Mouse (Mus musculus) lung, adult 18-20 months (tissue): ENCODE results near the gene 4930519G04Rik.
A peak's percentile ranks its signal among the peaks of the same experiment; 100 is the strongest.
"Not testable (repeated sequence)": the region's sequence is repeated elsewhere in the genome, so short reads cannot be mapped to it uniquely, and the experiment has no call there.

Experiments
- DNase-seq, 2 experiments: peaks; one replicate each; pipeline ENCODE4 v3.0.0; 2022; ENCODE audit warnings: mixed read lengths in 2 of 2

Gene 4930519G04Rik

DNA sequence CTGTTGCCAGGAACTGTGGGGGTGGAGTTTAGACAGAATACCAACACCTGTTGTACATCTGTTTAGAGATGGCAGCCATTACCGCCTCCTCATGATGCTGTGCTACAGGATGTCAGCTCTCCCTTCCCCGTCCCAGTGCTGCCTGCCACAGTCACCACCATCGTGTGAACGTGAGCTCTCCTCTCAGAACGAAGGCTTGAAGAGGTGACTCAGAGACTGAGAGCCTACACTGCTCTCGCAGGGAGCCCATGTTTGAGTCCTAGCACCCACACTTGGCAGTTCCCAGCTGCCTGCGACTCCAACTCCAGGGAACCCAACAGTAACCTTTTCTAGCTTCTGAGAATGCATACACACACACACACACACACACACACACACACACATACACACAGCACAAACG, 61.4 kb downstream of the 4930519G04Rik start:
- DNase-seq, result no peak

- DNase-seq, result no peak
These were observed 62.4 kb downstream of the 4930519G04Rik start for GRCm38 (mm10) chr5:114915854-114916253.

- DNase-seq, result peak in 1 of 2 experiments; percentile 8
These were observed 63.3 kb downstream of the 4930519G04Rik start for GRCm38 (mm10) chr5:114916777-114917176.

DNA sequence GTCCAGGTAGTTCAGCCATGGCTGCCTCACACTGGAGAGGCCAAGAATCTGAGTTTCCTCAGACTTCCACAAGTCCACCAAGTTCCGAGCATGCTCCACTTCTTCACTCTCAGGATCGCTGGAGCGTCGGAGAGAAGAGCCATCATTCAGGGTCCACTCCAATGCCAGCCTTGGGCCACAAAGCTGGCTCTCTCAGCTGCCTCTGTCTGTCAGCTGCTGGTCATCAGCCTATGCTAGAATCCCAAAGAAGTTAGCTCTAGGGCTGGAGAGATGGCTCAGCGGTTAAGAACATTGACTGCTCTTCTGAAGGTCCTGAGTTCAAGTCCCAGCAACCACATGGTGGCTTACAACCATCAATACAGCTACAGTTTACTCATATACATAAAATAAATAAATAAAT, 63.9 kb downstream of the 4930519G04Rik start:
- DNase-seq, result not testable (repeated sequence)

- DNase-seq, result peak; percentile 44 to 47
These were observed 68.3 kb downstream of the 4930519G04Rik start for GRCm38 (mm10) chr5:114921551-114922365.

- DNase-seq, result no peak
These were observed 68.9 kb downstream of the 4930519G04Rik start for GRCm38 (mm10) chr5:114922366-114922731.

- DNase-seq, result peak; percentile 47 to 48
These were observed 69.6 kb downstream of the 4930519G04Rik start, which contains the start of gene Oasl1 for GRCm38 (mm10) chr5:114922998-114923473. Gene Oasl1, plus strand, starts transcription at chr5:114923240.

- no peak for DNase-seq
These were observed 72.8 kb downstream of the 4930519G04Rik start for GRCm38 (mm10) chr5:114926153-114926684.

- DNase-seq, result no peak
These were observed 73.3 kb downstream of the 4930519G04Rik start for GRCm38 (mm10) chr5:114926753-114927152.

GRCm38 (mm10) chr5:114931626-114932025, 78.2 kb downstream of the 4930519G04Rik start:
- DNase-seq, result no peak

DNA sequence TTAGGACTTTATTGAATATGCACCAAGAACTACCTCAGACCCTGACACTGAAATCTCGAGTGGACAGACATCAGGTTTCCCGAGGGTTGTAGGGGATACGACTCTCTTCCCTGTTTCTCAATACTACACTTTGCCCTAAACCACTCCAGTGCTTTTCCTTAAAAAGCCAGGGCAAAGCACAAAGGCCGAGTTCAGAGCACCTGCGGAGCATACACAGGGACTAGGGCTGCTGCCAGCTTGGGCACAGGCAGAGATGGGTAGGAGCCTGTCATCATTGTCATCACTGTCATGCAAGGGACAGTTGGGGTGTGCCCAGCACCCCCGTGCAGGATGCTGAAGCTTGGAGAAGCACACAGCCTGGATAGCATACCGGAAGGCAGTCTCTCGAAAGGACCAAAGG, 79.7 kb downstream of the 4930519G04Rik start:
- no peak for DNase-seq
